Comparison of ENCODE assay signal across 11 mouse cellular contexts in the genomic region with DNA sequence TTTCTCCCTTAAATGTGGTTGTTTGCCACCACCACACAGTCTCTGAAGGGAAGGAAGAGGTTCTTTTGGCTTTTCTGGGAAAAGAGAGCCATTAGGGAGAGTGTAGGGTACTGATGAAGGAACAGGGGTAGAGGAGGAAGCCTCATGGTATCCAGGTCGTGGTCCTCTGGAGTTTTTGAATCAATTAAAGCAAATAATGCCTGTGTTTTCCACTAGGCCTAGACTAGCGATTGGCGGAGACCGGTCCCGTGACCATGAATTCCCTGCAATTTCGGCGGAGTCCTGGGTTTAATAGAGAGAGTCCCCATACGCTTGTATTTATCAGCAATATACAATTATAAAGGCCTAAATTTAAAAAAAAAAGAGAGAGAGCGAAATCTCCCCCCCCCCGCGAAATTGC. TPM values are rescaled to one million over a fixed set of nuclear protein-coding genes. Genes with fewer than 3 reads are reported as not detected.
DNase-seq lines count a peak whose midpoint lies in the region; ATAC-seq lines count a peak whose summit lies in the region.
"Had no signal": no experiment of that assay in that cellular context is flagged by ENCODE, and none has a peak within 500 bp of the region (broad histone marks: within the 10 kb centered on the region; RNA-seq: fewer than 3 reads in every experiment).

No protein-coding gene starts in this region.

- H3K9ac ChIP-seq in heart, embryonic 11.5 days (ENCODE audit: low read depth, low read length): peak overlapping the region; percentile 28; the same call in 1 of the 2 replicates
- H3K9ac ChIP-seq in neural tube, embryonic 11.5 days (ENCODE audit: low read length): peak overlapping the region; percentile 100

- 14% methylated on average over 11 of the region's 11 CpGs for WGBS in heart, embryonic 11.5 days (ENCODE audit: insufficient replicate concordance)
- 4% methylated on average over 11 of the region's 11 CpGs for WGBS in neural tube, embryonic 11.5 days

- intact Hi-C loops in heart, postnatal 10 days (cut with DNase I): loop anchor here (5.0 to 10.0 kb wide), 2 partner anchors 56 to 167 kb away; no protein-coding TSS in a partner anchor

- H3K4me2 ChIP-seq in heart, embryonic 11.5 days: peak overlapping the region; percentile 76
- peak overlapping the region; percentile 95 for H3K4me2 ChIP-seq in neural tube, embryonic 11.5 days (ENCODE audit: low read depth)

- H3K4me3 ChIP-seq in heart, embryonic 11.5 days (ENCODE audit: low read depth, low read length): peak overlapping the region; percentile 58
- peak overlapping the region; percentile 99 for H3K4me3 ChIP-seq in neural tube, embryonic 11.5 days (ENCODE audit: low read depth, low read length)

- peaks cover 79% of the 10 kb centered on the region for H3K27me3 ChIP-seq in heart, embryonic 11.5 days (ENCODE audit: control insufficient read depth, insufficient read depth, low read length)
- H3K27me3 ChIP-seq in neural tube, embryonic 11.5 days (ENCODE audit: control insufficient read depth, insufficient read depth, low read length): no peaks in the 10 kb centered on the region

- 0 out of 2 replicates have a peak overlapping the region, but pooled peaks have one; percentile 62 for H3K27ac ChIP-seq in heart, embryonic 11.5 days (ENCODE audit: low read depth, low read length)
- peak overlapping the region; percentile 99 for H3K27ac ChIP-seq in neural tube, embryonic 11.5 days (ENCODE audit: low read depth, low read length)
- H3K27ac ChIP-seq: macrophage had no signal

- ATAC-seq in heart, embryonic 11.5 days (replicated peaks; ENCODE audit: insufficient number of reproducible peaks, low FRiP score, low TSS enrichment): no peak
- peak; percentile 36; the same call in 1 of the 2 replicates for ATAC-seq in neural tube, embryonic 11.5 days (ENCODE audit: insufficient read depth, low FRiP score, low TSS enrichment)
- ATAC-seq: forebrain, embryonic 14.5 days had no signal

- no peaks in the 10 kb centered on the region for H3K9me3 ChIP-seq in heart, embryonic 11.5 days (replicated peaks; ENCODE audit: control insufficient read depth, low read length)
- no peaks in the 10 kb centered on the region for H3K9me3 ChIP-seq in neural tube, embryonic 11.5 days (ENCODE audit: control insufficient read depth, low read length)

- no peak for DNase-seq in heart, postnatal 10 days
- peak; percentile 85 for DNase-seq in embryo, embryonic 10.5 days (ENCODE audit: low spot score)
- peak; percentile 67 for DNase-seq in kidney, adult 18-20 months
- DNase-seq in neural tube, embryonic 11.5 days (ENCODE audit: low spot score): peak; percentile 80
- no peak for DNase-seq in ovary, postnatal 36 days (ENCODE audit: low spot score)
- no peak for DNase-seq in thymus, postnatal 14 days
- no peak for DNase-seq in spleen, postnatal 36 days (ENCODE audit: low spot score in 2 of 2)

- H3K4me1 ChIP-seq in heart, embryonic 11.5 days (ENCODE audit: control insufficient read depth, insufficient read depth, low read length): peaks cover 12% of the 10 kb centered on the region
- peaks cover 37% of the 10 kb centered on the region for H3K4me1 ChIP-seq in neural tube, embryonic 11.5 days (ENCODE audit: control insufficient read depth, insufficient read depth, low read length)

- H3K36me3 ChIP-seq in heart, embryonic 11.5 days (ENCODE audit: control insufficient read depth, insufficient read depth, low read length): no peaks in the 10 kb centered on the region
- H3K36me3 ChIP-seq in neural tube, embryonic 11.5 days (ENCODE audit: control insufficient read depth, insufficient read depth, low read length): peaks cover 3% of the 10 kb centered on the region

RNA-seq across cellular contexts. Expression of a gene that starts 1.0 kb away (rescaled TPM):
- 4.5 and 7.4 TPM in 2 replicates for polyA plus RNA-seq in heart, embryonic 11.5 days (2014; fragmentation: Nextera tagmentation; extraction: Ambion mirVana)
- total RNA-seq in heart, postnatal 10 days (2021): 1 to 10 TPM; 1.6 to 1.7 TPM
- 88.2 and 89.0 TPM in 2 replicates for polyA plus RNA-seq in neural tube, embryonic 11.5 days (2014; fragmentation: Nextera tagmentation; extraction: Ambion mirVana)
- total RNA-seq: CH12.LX had no signal
- polyA plus RNA-seq: forebrain, embryonic 14.5 days; macrophage had no signal

RNA-seq across cellular contexts. Expression of a gene that starts 14.2 kb away (rescaled TPM):
- 0.19 TPM in 1 of 2 replicates, not detected in the other for polyA plus RNA-seq in heart, embryonic 11.5 days (2014; fragmentation: Nextera tagmentation; extraction: Ambion mirVana)
- not detected for total RNA-seq in heart, postnatal 10 days (2021)
- polyA plus RNA-seq in neural tube, embryonic 11.5 days (2014; fragmentation: Nextera tagmentation; extraction: Ambion mirVana): 15.7 and 17.2 TPM in 2 replicates
- total RNA-seq: CH12.LX had no signal
- polyA plus RNA-seq: forebrain, embryonic 14.5 days; macrophage had no signal

RNA-seq across cellular contexts. Expression of a gene that starts 28.2 kb away (rescaled TPM):
- polyA plus RNA-seq in heart, embryonic 11.5 days (2014; fragmentation: Nextera tagmentation; extraction: Ambion mirVana): 0.74 and 1.0 TPM in 2 replicates
- total RNA-seq in heart, postnatal 10 days (2021): 1 to 10 TPM; 1.1 TPM
- 10.3 and 14.2 TPM in 2 replicates for polyA plus RNA-seq in neural tube, embryonic 11.5 days (2014; fragmentation: Nextera tagmentation; extraction: Ambion mirVana)
- polyA plus RNA-seq: forebrain, embryonic 14.5 days had no signal

RNA-seq across cellular contexts. Expression of a gene that starts 33.2 kb away (rescaled TPM):
- polyA plus RNA-seq in heart, embryonic 11.5 days (2014; fragmentation: Nextera tagmentation; extraction: Ambion mirVana): 0.21 and 0.77 TPM in 2 replicates
- 1 to 10 TPM; 1.1 TPM for total RNA-seq in heart, postnatal 10 days (2021)
- 3.1 and 3.8 TPM in 2 replicates for polyA plus RNA-seq in neural tube, embryonic 11.5 days (2014; fragmentation: Nextera tagmentation; extraction: Ambion mirVana)
- polyA plus RNA-seq: forebrain, embryonic 14.5 days had no signal

RNA-seq across cellular contexts. Expression of a gene that starts 48.2 kb away (rescaled TPM):
- 0.65 and 2.4 TPM in 2 replicates for polyA plus RNA-seq in heart, embryonic 11.5 days (2014; fragmentation: Nextera tagmentation; extraction: Ambion mirVana)
- total RNA-seq in heart, postnatal 10 days (2021): under 1 TPM; 0.45 to 0.62 TPM
- 49.0 and 49.1 TPM in 2 replicates for polyA plus RNA-seq in neural tube, embryonic 11.5 days (2014; fragmentation: Nextera tagmentation; extraction: Ambion mirVana)
- polyA plus RNA-seq: forebrain, embryonic 14.5 days; macrophage had no signal

Comparison
In these comparisons a context has a peak if more than half of its experiments do, and no peak if none do; other contexts are left out.
1. DNase-seq: peak in embryo, embryonic 10.5 days (single experiment), kidney, adult 18-20 months (single experiment) and neural tube, embryonic 11.5 days (single experiment); none in heart, postnatal 10 days (0 of 2), ovary, postnatal 36 days (single experiment), thymus, postnatal 14 days (single experiment) and spleen, postnatal 36 days (0 of 2).
2. RNA of a gene that starts 1.0 kb away (polyA plus RNA-seq): 88.2 to 89.0 TPM in neural tube, embryonic 11.5 days; 4.5 to 7.4 TPM in heart, embryonic 11.5 days; every median in the first group is over 10 times any median in the second.
3. RNA of a gene that starts 14.2 kb away (polyA plus RNA-seq): 15.7 to 17.2 TPM in neural tube, embryonic 11.5 days; 0.19 TPM in heart, embryonic 11.5 days; every median in the first group is over 10 times any median in the second.